Mouse (Mus musculus) neural tube, embryonic 11.5 days (tissue): ENCODE data around the gene Itgav. TPM values are rescaled to one million over a fixed set of nuclear protein-coding genes. Genes with fewer than 3 reads are reported as not detected.

Experiments
- ATAC-seq: fragments of 200-750 bp; cut with Nextera tagmentation; 2 replicates; pipeline ENCODE4 v1.8.0; 2017; ENCODE audit warnings: moderate number of reproducible peaks, mild to moderate bottlenecking, moderate TSS enrichment, moderate library complexity; ENCODE audit not compliant: insufficient read depth, low FRiP score, low TSS enrichment
- DNase-seq: peaks from one replicate; pipeline ENCODE4 v3.0.0-alpha.2; 2015; ENCODE audit warnings: low spot score
- H3K27ac ChIP-seq: fragments of 300-500 bp; sonication (generic); 2 replicates; pipeline ENCODE4 v1.5.1; 2014; ENCODE audit warnings: low read depth, mild to moderate bottlenecking, low read length
- H3K27me3 ChIP-seq: fragments of 300-500 bp; sonication (generic); 2 replicates; pipeline ENCODE4 v1.6.1; 2014; ENCODE audit warnings: mild to moderate bottlenecking, low read length, mixed read lengths; ENCODE audit not compliant: control insufficient read depth, insufficient read depth
- H3K36me3 ChIP-seq: fragments of 300-500 bp; sonication (generic); 2 replicates; pipeline ENCODE4 v1.6.1; 2014; ENCODE audit warnings: mild to moderate bottlenecking, low read length, moderate library complexity, mixed read lengths; ENCODE audit not compliant: control insufficient read depth, insufficient read depth
- H3K4me1 ChIP-seq: fragments of 300-500 bp; sonication (generic); 2 replicates; pipeline ENCODE4 v1.6.1; 2014; ENCODE audit warnings: low read length, mixed read lengths; ENCODE audit not compliant: control insufficient read depth, insufficient read depth
- H3K4me2 ChIP-seq: fragments of 300-500 bp; sonication (generic); 2 replicates; pipeline ENCODE4 v1.6.1; 2014; ENCODE audit warnings: low read depth, mild to moderate bottlenecking, moderate library complexity
- H3K4me3 ChIP-seq: fragments of 300-500 bp; sonication (generic); 2 replicates; pipeline ENCODE4 v1.5.1; 2014; ENCODE audit warnings: low read depth, low read length
- H3K9ac ChIP-seq: fragments of 300-500 bp; sonication (generic); 2 replicates; pipeline ENCODE4 v1.6.1; 2014; ENCODE audit warnings: mild to moderate bottlenecking, low read length
- H3K9me3 ChIP-seq: fragments of 300-500 bp; sonication (generic); 2 replicates; pipeline ENCODE4 v1.6.1; 2016; ENCODE audit warnings: low read length; ENCODE audit not compliant: control insufficient read depth
- WGBS: fragments of 180-500 bp; shearing (Covaris S2); extraction: QIAGEN DNeasy Blood & Tissue Kit; methylation state at CpG from one replicate; pipeline ENCODE4 v1.1.7; 2014; 5-methylcytosine and 5-hydroxymethylcytosine counted together
- polyA plus RNA-seq: library from polyadenylated mRNA; unstranded; fragments of >200 nt; fragmentation: Nextera tagmentation; extraction: Ambion mirVana; gene quantifications from 2 replicates; pipeline ENCODE4 v1.2.1, GENCODE M21; 2014

The Itgav gene
- polyA plus RNA-seq, 1 experiment from 2014 or later: 46.7 TPM

DNA sequence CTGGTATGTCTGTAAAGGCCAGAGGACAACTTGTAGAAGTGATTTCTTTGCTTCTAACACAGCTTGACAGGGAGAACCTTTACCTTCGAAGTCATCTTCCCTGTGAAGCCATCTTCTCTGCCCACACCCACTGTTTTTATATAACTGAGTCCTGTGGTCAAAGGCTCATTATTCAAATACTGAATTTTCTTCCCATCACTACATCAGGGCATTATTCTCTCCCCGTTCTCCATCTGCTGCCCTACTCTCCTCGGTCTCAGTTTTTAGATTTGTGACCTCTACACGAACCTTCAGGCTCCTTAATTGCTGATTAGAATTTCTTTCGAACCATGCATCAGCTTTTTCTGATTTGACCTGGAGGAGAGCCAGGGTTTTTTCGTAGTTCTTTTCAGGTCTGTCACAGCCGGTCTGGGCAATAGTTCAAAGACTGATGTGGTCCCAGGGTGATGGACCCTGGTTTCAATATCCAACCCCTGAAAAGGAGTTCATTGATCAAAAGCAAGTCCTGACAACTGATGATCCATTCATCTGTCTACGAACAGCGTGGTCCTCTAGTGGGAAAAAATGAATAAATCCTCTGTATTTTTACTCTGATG is 73.8 kb downstream of the Itgav start:
- ATAC-seq (no peak), DNase-seq (no peak)
- Histone ChIP-seq H3K4me1 (no peaks in the 10 kb centered on the region), H3K9me3 (no peaks in the 10 kb centered on the region), H3K9ac (no peak overlapping the region), H3K27me3 (no peaks in the 10 kb centered on the region), H3K4me3 (no peak overlapping the region), H3K4me2 (no peak overlapping the region), H3K27ac (no peak overlapping the region), H3K36me3 (no peaks in the 10 kb centered on the region; the same call in 1 of the 2 replicates)
- 55% methylated on average over 9 of the region's 9 CpGs for WGBS

DNA sequence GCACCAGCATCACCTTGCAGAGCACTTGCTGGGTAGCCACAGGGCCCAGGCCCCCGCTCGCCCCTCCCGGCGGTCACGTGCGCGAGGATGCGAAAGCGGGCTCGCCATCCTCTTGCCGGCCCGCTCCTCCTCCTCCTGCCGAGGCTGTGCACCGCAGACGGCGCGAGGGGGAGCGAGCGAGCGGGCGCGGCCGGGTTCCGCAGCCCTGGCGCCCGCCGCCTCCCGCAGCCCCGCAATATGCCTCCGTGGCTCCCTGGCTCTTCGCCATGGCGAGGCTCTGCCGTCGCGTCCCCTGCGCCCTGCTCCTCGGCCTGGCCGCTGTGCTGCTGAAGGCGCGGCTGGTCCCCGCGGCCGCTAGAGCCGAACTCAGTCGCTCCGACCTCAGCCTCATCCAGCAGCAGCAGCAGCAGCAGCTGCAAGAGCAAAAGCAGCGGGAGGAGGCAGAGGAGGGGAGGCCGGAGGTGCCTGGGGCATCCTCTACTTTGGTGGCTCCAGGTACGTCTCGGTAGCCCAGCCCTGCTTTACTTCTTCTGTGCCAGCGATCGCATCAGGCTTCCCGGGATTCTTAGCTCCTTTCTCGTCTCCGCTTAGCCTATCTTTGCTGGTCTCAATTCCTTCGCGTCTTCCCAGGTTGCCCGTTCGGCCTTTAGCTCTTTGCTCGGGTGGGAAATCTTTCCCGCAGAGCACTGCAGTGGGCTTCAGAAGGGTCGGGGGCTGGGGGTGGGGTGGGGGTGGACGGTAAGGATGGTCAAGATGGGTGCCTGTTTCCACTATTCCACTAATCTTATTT is 88.5 kb downstream of the Itgav start, which contains the start of gene Fam171b:
Gene Fam171b, plus strand, starts transcription at position 154 of the 790 bp plus-strand sequence.
- under 1% methylated on average over 49 of the region's 63 CpGs for WGBS
- H3K27ac ChIP-seq: peak within 1 kb of the TSS; percentile 84
- DNase-seq: peak; percentile 88

DNA sequence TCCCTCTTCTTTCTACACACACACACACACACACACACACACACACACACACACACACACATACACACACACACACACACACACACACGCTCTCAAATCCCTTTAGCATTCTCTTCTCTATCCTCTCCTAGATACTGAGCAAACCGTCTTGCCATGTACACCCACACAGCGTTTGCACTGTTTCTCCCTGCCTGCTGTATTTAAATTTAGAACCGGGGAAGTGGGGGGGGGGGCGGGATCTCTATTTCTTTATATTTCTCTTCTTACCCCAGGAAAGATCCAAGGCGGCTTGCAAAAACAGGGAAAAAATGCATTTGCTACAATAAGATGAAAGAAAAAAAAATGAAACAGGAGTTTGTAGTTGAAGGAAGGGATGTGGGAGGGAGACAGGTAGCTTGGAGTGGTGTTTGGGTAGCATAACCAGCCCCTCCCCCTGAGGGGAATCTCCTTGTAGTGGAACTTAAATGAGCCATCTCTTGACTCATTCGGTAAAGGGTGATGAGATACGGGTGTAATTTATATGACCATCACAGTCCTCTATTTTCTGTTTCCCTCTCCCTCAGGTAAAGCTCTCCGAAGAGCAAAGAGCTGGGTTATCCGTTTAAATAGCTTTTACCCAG is 89.2 kb downstream of the Itgav start:
- Histone ChIP-seq H3K4me3 (peak overlapping the region; percentile 51), H3K9ac (peak overlapping the region; percentile 91), H3K4me1 (no peaks in the 10 kb centered on the region), H3K9me3 (no peaks in the 10 kb centered on the region), H3K4me2 (peak overlapping the region; percentile 50), H3K27ac (no peak overlapping the region), H3K36me3 (no peaks in the 10 kb centered on the region), H3K27me3 (no peaks in the 10 kb centered on the region)
- 12% methylated on average over 10 of the region's 10 CpGs for WGBS
- DNase-seq: no peak
- peak; percentile 33; the same call in 1 of the 2 replicates for ATAC-seq

More for the DNA sequence above, 88.5 kb downstream of the Itgav start, which contains the start of gene Fam171b:
- peak; percentile 95 for ATAC-seq
- Histone ChIP-seq H3K4me2 (peak within 1 kb of the TSS; percentile 50), H3K36me3 (no peaks in the 10 kb centered on the region), H3K9me3 (no peaks in the 10 kb centered on the region), H3K4me3 (peak within 1 kb of the TSS; percentile 51), H3K4me1 (no peaks in the 10 kb centered on the region), H3K27me3 (no peaks in the 10 kb centered on the region), H3K9ac (peak within 1 kb of the TSS; percentile 91)

DNA sequence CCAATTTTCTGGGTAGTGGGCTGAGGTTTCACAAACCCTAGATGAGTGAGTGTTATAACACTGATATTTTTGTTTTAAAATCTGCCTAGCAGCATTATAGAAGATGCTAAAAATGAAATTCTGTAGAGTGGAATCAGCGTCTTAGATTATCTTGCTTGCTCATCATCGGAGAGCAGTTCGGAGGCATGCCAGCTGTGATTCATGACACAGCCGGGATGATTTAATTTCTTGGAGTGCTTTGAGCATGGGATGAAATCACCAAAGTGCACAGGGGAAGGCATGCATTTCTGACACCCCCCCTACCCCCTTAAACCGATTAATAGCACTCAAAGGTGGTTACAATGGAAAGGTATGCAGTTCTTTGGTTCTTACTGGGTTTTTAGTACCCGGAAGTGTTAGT is 89.8 kb downstream of the Itgav start:
- peak overlapping the region; percentile 18; the same call in 1 of the 2 replicates for H3K9ac ChIP-seq
- WGBS: 54% methylated on average over 6 of the region's 6 CpGs
- H3K4me2 ChIP-seq: peak overlapping the region; percentile 50
- no peak for ATAC-seq
- DNase-seq: no peak
- H3K4me1 ChIP-seq: no peaks in the 10 kb centered on the region
- H3K4me3 ChIP-seq: peak overlapping the region; percentile 51
- no peaks in the 10 kb centered on the region for H3K9me3 ChIP-seq
- no peaks in the 10 kb centered on the region for H3K36me3 ChIP-seq
- no peak overlapping the region for H3K27ac ChIP-seq
- H3K27me3 ChIP-seq: no peaks in the 10 kb centered on the region

DNA sequence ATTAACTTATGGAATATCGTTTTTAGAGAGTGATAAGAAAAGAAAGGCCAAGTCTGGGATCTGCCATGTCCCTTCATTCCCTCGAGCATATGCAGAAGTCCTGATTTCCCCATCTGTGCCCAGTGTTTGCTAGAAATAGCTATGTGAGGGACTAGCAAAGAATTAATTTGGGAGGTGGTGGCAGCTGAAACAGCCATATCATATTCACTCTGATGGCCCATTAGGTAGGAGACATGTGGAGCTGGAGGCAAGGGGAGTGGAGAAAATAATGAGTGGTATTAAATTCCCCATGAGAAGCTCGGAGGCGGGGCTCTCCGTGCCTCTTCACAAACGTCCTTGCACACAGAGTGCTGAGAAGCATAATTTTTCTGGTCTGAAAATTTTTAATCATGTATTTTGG is 92.0 kb downstream of the Itgav start:
- H3K4me3 ChIP-seq: no peak overlapping the region
- no peak overlapping the region for H3K4me2 ChIP-seq
- H3K27ac ChIP-seq: no peak overlapping the region
- no peaks in the 10 kb centered on the region for H3K4me1 ChIP-seq
- no peaks in the 10 kb centered on the region for H3K9me3 ChIP-seq
- H3K36me3 ChIP-seq: no peaks in the 10 kb centered on the region
- DNase-seq (no peak), ATAC-seq (no peak)
- H3K9ac ChIP-seq: no peak overlapping the region
- no peaks in the 10 kb centered on the region for H3K27me3 ChIP-seq
- WGBS: 66% methylated on average over 6 of the region's 6 CpGs

DNA sequence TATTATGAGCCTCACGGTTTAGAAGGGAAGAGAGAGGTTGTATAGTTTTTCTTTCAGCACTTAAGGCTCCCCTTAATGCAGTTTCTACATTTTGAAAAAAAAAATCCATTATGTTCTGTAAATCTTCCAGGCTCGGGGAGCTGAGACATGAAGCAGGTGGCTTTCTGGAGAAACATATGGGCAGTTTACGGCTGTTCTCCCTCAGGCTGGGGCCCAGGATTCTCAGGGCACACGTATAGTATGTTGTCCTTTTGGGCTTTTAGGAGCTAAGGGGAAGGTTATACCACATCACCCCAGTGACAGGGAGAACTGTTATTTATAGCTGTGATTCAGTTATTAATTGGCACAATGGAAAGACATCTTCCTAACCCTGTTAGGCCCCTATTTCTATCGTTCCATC is 101.0 kb downstream of the Itgav start:
- Histone ChIP-seq H3K9ac (no peak overlapping the region), H3K4me2 (no peak overlapping the region), H3K9me3 (no peaks in the 10 kb centered on the region), H3K4me3 (no peak overlapping the region), H3K4me1 (0 out of 2 replicates have a peak, but pooled peaks cover 9% of the 10 kb centered on the region), H3K27me3 (no peaks in the 10 kb centered on the region), H3K36me3 (no peaks in the 10 kb centered on the region), H3K27ac (no peak overlapping the region)
- DNase-seq (peak; percentile 19), ATAC-seq (0 out of 2 replicates have a peak, but pooled peaks have one; percentile 39)
- WGBS: 43% methylated on average over 5 of the region's 5 CpGs

DNA sequence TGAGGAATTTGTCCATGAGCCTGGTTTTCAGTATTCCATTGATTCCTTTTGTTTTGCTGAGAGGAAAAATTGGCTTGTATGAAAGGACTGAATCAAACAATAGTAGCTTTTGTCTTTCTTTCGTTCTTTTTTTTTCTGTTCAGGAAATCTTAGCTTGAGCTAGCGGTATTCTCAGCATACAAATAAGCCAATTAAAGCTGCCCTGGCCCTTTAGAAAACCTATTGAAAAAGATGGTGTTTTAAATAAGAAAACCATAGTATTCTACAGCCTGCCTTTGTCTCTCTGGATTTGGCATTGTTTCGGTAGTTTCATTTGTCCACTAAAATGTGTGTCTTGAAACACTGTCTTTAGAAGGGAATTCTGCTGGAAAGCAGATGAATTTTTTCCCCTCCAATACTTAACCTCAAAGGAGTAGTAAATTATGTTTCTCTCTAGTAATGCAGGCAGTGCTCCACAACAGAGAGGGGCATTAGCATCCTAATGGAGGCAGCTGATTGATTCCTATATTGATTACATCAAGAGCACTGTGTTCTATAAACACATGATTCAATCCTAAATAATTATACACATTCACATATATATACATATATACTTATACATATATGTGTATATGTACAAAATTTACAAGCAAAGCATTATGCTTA is 104.8 kb downstream of the Itgav start:
- Histone ChIP-seq H3K27ac (peak overlapping the region; percentile 69; the same call in 1 of the 2 replicates), H3K4me2 (no peak overlapping the region), H3K9me3 (no peaks in the 10 kb centered on the region), H3K9ac (no peak overlapping the region), H3K36me3 (no peaks in the 10 kb centered on the region), H3K4me3 (no peak overlapping the region), H3K27me3 (no peaks in the 10 kb centered on the region), H3K4me1 (peaks cover 16% of the 10 kb centered on the region; the same call in 1 of the 2 replicates)
- ATAC-seq (peak; percentile 62), DNase-seq (no peak)
- 36% methylated on average over 3 of the region's 3 CpGs for WGBS

DNA sequence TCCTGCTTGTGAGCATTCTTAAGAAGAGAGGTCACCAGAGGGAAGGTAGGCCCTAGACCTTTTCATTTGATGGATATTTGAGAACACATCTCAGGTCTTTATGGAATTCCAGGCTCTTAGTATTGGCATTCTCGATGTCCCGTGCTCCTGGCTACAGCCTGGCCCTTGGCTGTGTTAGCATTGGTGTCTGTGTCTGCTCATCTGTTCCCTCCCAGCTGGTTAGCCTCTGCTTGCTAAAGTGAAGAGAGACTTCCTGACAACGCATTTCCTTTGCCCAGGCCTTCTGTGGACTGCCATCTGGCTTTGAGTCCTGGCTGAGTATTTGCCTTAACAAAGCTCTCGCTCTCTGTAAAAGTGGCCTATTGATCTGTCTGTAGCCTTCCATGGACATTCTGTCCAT is 108.7 kb downstream of the Itgav start:
- H3K4me1 ChIP-seq: peaks cover 7% of the 10 kb centered on the region; the same call in 1 of the 2 replicates
- H3K27me3 ChIP-seq: no peaks in the 10 kb centered on the region
- no peaks in the 10 kb centered on the region for H3K9me3 ChIP-seq
- ATAC-seq (no peak), DNase-seq (no peak)
- WGBS: 81% methylated on average over 4 of the region's 4 CpGs
- no peak overlapping the region for H3K9ac ChIP-seq
- H3K36me3 ChIP-seq: no peaks in the 10 kb centered on the region
- H3K27ac ChIP-seq: no peak overlapping the region
- H3K4me2 ChIP-seq: no peak overlapping the region
- no peak overlapping the region for H3K4me3 ChIP-seq
